Mouse (Mus musculus) MN1 (cell line): ENCODE results near the gene Tas2r121.
"Not testable (repeated sequence)": the region's sequence is repeated elsewhere in the genome, so short reads cannot be mapped to it uniquely, and the experiment has no call there.

ENCODE experiments used
- DNase-seq: peaks from one replicate; pipeline ENCODE4 v3.0.0-alpha.2; 2016; ENCODE audit warnings: low spot score

The Tas2r121 gene

DNA sequence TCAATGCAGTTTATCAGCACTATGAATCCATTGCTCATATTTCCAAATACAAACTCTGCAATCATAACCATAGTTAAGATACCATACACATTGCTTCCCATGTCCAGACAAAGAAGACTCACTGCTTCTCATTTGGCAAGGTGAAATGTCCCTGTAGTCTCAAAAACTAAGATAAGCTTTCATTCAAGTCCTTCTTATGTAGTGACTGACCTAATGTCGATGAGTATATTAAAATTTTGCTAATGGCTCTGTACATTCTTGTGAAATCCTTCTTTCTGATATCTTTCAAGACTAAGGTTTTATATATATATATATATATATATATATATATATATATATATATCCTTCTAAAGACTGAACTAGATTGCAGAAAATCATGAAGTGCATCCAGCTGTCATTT is at the start of gene Tas2r121:
Gene Tas2r121 (minus strand): TSS at position 101 of the 400 bp plus-strand sequence.
- no peak for DNase-seq

GRCm38 (mm10) chr6:132750206-132750605 is 49.4 kb upstream of the Tas2r121 start:
- DNase-seq, result no peak

- DNase-seq, result no peak
Measured at GRCm38 (mm10) chr6:132737935-132738334, 37.1 kb upstream of the Tas2r121 start, which contains the start of gene Tas2r115. Gene Tas2r115, minus strand, starts transcription at chr6:132738035.

- DNase-seq, result no peak
Measured at GRCm38 (mm10) chr6:132711828-132712227, 11.0 kb upstream of the Tas2r121 start, which contains the start of gene Tas2r122. Gene Tas2r122, minus strand, starts transcription at chr6:132711928.

DNA sequence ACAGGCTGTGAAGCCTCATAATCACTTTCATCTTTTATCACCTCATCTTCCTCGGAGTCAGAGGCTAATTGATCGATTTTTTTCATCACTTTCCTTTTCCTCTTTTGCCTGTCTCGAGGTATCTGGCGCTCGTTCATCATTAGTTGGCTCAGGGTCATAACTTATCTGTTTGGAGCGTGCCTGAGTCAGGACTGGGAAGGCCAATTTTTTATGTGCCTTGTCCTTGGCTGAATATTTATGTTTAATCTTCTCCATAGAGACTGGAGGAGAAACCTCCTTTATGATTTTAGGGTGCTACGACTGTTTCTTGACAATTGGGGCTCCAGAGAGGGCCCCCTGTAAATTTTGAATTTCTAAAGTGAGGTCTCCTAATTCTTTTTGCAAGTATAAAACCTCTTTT is 9.2 kb downstream of the Tas2r121 start:
- not testable (repeated sequence) for DNase-seq

DNA sequence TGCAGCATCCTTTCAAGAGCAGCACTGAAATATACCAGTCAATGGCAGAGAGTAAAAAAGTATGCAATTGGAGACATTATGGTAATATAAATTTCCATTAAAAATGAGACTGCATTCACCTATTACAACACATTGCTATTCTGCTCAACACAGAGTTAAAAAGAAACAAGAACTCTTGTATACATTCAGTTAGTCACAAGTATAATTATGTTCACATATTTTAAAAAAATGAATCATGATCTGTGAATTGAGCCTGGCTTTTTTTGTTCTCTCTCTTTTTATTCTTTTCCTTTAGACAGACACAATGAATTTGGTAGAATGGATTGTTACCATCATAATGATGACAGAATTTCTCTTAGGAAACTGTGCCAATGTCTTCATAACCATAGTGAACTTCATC is 44.2 kb downstream of the Tas2r121 start, which contains the start of gene Tas2r120:
Gene Tas2r120 (plus strand): TSS at position 301 of the 400 bp plus-strand sequence.
- no peak for DNase-seq

DNA sequence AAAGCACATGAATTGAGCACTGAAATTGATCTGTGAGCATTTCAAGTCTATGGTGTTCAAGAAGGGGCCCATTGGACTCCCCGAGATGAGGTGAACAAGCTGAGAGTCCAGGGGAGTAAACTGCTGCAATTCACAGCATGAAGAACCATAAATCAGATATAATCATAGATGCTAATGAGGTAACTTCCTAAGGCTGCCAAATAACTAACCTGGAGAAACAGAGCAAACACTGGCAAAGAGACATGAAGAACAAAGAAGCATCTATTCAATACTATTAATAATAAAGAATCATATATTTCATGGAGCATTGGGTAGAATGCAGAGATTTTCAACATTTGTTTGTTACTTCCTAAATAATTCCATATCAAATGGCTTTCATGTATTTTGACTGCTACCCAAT is 49.4 kb downstream of the Tas2r121 start, which contains the start of gene A630073D07Rik:
Gene A630073D07Rik (minus strand): TSS at position 101 of the 400 bp plus-strand sequence.
- DNase-seq, result no peak
